Mouse (Mus musculus): Measurements from ENCODE around the gene Slc36a3. TPM values are rescaled to one million over a fixed set of nuclear protein-coding genes. Genes with fewer than 3 reads are reported as not detected.
A peak's percentile ranks its signal among the peaks of the same experiment; 100 is the strongest.

Slc36a3 gene
- 0.15 and 0.19 TPM in 2 replicates for polyA plus RNA-seq (2012; rRNA removed)

- no peak for DNase-seq (ENCODE audit: low read depth, low spot score)
- WGBS = 68% methylated on average over 3 of the region's 3 CpGs
Observed at GRCm38 (mm10) chr11:55151608-55152007, at the start of gene Slc36a3. Slc36a3 (minus strand) TSS chr11:55151708.

- WGBS = 64% methylated on average over 8 of the region's 8 CpGs
- DNase-seq (ENCODE audit: low read depth, low spot score) = no peak
Observed at GRCm38 (mm10) chr11:55197740-55198510, 46.4 kb upstream of the Slc36a3 start.

- DNase-seq (ENCODE audit: low read depth, low spot score) = no peak
- 31% methylated on average over 6 of the region's 6 CpGs for WGBS
Observed at GRCm38 (mm10) chr11:55197086-55197485, 45.6 kb upstream of the Slc36a3 start.

DNA sequence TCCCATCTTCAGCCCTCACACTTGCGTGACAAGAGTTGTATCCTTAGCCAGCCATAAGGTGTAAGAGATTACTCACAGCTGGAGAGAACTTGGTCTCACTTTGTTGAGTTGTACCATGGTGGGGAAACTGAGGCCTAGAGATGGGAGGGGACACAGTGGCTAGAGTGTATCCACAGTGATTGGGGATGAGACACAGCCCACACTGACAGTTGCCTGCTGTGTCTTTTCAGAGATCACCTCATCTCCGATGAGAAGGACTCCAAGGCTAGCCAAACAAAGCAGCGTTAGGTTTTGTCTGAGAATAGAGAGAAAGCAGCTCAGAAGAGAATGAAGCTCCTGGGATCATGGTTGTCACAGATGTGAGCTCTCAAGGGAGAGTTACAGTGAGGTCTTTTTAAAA, 38.7 kb upstream of the Slc36a3 start:
- DNase-seq (ENCODE audit: low read depth, low spot score) = no peak
- 74% methylated on average over 3 of the region's 3 CpGs for WGBS

DNA sequence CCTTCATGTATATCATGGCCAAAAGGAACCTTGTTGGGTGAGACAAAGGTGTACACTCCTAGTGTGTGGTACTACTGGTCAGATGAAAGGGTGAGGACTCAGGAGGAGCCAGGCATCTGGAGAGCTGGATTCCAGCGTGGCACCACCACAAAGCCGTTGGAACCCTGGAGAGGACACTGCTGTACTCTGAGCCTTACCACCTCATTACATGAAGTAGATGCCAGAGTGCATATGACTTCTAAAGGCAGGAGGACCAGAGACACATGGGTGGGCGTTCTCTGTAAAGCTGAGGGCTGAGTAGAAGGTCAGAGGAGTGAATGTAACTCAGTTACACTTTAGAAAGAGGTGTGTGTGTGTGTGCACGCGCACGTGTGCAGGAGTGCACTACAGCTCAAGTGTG, 36.3 kb upstream of the Slc36a3 start:
- 83% methylated on average over 6 of the region's 6 CpGs for WGBS
- no peak for DNase-seq (ENCODE audit: low read depth, low spot score)

DNA sequence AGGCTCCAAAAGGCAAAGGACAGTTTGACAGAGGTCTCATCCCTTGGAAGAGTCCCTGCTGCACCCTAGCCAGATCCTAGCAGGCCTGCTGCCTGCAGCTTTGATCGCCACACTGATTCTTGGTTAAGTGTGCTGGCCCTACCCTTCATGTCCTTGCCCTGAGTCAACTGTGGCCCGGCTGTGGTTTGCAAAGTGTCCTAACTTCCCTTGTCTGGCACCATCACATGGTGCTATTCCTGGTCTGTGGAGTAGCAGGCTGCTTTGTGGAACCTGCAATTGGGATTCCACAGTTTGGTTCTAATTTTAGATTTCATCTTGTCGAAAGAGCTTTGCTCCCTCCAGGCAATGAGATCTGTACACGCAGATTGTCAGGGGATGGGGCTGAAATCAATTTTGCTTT, 35.8 kb upstream of the Slc36a3 start:
- DNase-seq (ENCODE audit: low read depth, low spot score) = no peak
- 63% methylated on average over 4 of the region's 4 CpGs for WGBS

- DNase-seq (ENCODE audit: low read depth, low spot score) = no peak
- WGBS = 18% methylated on average over 10 of the region's 10 CpGs
Observed at GRCm38 (mm10) chr11:55184733-55185291, 33.3 kb upstream of the Slc36a3 start, which contains the start of gene Slc36a2. Slc36a2 (minus strand) TSS chr11:55185077.

GRCm38 (mm10) chr11:55184246-55184645, 32.7 kb upstream of the Slc36a3 start:
- no peak for DNase-seq (ENCODE audit: low read depth, low spot score)
- 83% methylated on average over 5 of the region's 5 CpGs for WGBS

- WGBS = 46% methylated on average over 7 of the region's 7 CpGs
- DNase-seq (ENCODE audit: low read depth, low spot score) = no peak
Observed at GRCm38 (mm10) chr11:55183124-55183523, 31.6 kb upstream of the Slc36a3 start.

- WGBS = 65% methylated on average over 3 of the region's 3 CpGs
- no peak for DNase-seq (ENCODE audit: low read depth, low spot score)
Observed at GRCm38 (mm10) chr11:55179856-55180255, 28.3 kb upstream of the Slc36a3 start.

GRCm38 (mm10) chr11:55178830-55179229, 27.3 kb upstream of the Slc36a3 start:
- DNase-seq (ENCODE audit: low read depth, low spot score) = no peak
- 77% methylated on average over 4 of the region's 4 CpGs for WGBS

DNA sequence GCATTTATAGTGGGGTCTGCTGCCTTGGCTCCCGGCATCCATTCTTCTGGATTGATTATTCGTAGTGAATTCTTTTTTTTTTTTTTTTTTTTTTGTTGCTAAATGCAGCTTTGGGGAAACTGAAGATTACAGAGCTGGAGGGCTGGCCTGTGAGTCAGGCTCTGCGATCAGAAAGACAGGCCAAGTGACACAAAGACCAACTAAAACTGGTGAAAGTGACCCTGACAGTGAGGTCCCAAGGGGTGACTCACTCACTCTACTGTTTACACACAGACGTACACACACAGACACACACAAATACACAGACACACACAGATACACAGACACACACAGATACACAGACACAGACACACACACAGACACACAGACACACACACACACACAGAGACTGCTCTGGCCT, 19.0 kb upstream of the Slc36a3 start:
- 62% methylated on average over 4 of the region's 4 CpGs for WGBS
- DNase-seq (ENCODE audit: low read depth, low spot score) = no peak

GRCm38 (mm10) chr11:55168914-55169313, 17.4 kb upstream of the Slc36a3 start:
- DNase-seq (ENCODE audit: low read depth, low spot score) = no peak
- whole genome bisulfite sequencing = 86% methylated on average over 6 of the region's 6 CpGs

DNA sequence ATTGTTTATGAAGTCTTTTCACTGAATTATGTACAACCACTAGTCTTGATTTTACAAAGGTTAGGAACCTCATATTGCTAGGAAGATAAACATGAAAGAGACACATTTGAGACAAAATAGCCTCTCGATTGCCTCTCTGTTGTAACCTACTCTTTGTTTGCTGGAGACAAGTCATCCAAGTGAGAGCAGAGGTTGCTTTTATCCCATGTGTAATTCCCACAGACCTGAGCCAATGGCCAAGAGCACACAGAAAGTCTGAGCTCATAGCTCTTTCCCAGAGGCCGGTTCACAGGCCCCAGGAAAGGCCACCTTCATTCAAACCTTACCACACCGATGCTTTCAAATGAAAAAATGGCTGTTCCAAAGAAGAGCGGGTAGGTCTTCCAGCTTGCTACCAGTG, 17.0 kb upstream of the Slc36a3 start:
- no peak for DNase-seq (ENCODE audit: low read depth, low spot score)
- 76% methylated on average over 4 of the region's 4 CpGs for WGBS

GRCm38 (mm10) chr11:55165748-55166147, 14.2 kb upstream of the Slc36a3 start:
- no peak for DNase-seq (ENCODE audit: low read depth, low spot score)

GRCm38 (mm10) chr11:55164723-55165122, 13.2 kb upstream of the Slc36a3 start:
- WGBS = 42% methylated on average over 3 of the region's 3 CpGs
- DNase-seq (ENCODE audit: low read depth, low spot score) = no peak

More at GRCm38 (mm10) chr11:55165748-55166147, 14.2 kb upstream of the Slc36a3 start:
- 85% methylated on average over 7 of the region's 7 CpGs for WGBS

DNA sequence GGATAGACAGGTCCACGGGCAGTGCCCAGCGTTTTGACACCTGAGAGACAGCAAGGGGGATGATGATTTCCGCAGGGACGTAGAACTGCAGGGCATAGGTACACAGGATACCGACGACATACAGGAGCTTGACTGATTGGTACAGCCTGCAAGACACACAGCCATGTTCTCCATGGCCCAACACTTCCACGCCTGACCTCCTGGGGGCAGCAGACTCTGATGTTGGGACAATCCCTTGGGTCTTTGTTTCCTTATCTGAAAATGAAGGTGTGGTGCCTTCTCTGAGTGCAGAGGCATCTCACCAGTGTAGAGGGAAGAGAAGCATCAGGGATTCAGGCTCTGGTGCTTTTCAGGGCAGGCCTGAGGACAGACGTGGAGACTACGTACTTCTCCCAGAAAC, 11.2 kb upstream of the Slc36a3 start:
- peak; percentile 29 for DNase-seq (ENCODE audit: low read depth, low spot score)

DNA sequence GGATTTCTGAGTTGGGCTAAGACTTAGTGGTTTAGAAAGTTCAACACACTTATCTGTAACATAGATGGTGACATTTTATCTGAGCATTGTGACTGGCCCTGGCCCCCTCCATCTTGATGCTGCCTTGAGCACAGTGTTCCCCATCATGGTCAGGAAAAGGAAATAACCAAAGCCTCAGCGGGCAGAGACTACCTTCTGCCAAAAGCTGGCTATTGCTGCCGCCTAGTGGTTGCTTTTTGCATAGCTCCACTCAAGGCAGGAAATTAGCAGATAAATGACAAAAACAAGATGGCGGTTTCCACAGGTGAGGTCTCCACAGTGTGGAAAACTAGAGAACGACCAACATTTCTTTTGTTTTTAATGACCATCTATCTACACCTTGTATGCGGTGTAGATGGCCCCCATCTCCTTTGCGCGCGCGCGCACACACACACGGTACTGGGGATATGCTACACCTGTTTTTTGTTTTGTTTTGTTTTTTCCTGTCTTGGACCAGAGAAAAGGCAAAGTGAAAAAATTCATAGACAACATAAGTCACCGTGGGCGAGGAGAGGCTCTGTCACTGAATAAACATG, 7.4 kb upstream of the Slc36a3 start:
- peak; percentile 46 for DNase-seq (ENCODE audit: low read depth, low spot score)
- 52% methylated on average over 13 of the region's 13 CpGs for WGBS

More for the DNA sequence above, 11.2 kb upstream of the Slc36a3 start:
- 54% methylated on average over 9 of the region's 9 CpGs for WGBS

DNA sequence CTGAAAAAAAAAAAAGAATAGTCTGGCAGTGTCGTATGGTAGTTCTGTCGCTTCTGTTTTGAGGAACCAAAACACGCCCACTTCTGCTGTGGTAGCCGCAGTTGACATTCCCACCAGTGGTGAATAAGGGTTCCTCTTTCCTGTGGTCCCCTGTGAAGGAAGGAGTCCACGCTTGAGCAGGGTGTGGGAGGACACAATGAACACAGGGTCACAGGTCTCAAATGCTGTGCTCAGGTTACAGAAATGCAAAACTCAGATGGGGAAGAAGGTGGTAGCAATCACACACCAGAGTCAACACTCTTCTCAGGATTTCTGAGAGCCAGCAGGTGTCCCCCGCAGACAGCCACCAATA, 3.5 kb upstream of the Slc36a3 start:
- no peak for DNase-seq (ENCODE audit: low read depth, low spot score)
- 50% methylated on average over 6 of the region's 6 CpGs for WGBS

DNA sequence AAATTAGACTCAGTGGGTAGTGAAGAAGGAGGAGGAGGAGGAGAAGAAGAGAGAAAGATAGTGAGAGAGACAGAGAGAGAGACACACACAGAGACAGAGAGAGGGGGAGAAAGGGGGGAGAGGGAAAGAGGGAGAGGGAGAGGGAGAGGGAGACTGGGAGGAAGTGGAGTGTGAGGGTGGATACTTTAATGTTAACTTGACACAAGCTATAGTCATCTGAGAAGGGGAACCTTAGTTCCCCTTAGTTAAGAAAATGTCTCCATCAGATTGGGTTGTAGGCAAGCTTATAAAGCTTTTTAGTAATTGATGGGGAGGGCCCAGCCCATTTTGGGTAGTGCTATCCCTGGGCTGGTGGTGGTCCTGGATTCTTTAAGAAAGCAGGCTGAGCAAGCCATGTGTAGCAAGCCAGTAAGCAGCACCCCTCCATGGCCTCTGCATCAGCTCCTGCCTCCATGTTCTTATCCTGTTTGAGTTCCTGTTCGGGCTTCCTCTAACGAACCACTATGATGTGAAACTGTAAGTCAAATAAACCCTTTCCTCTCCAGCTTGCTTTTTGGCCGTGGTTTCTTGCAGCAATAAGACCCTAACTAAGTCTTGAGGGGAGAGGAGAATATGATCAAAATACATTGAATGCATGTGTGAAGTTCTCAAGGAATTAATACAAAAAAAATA, 3.0 kb upstream of the Slc36a3 start:
- DNase-seq (ENCODE audit: low read depth, low spot score) = no peak

More for the DNA sequence above, 3.0 kb upstream of the Slc36a3 start:
- WGBS = 35% methylated on average over 3 of the region's 3 CpGs
